Mouse (Mus musculus): ENCODE measurements at regions not wholly inside any gene's neighbourhood (a gene's known extent, or its start where the extent isn't known, plus 50 kb on each side); places are given as distances from the start of the nearest gene placed in this dataset.

DNA sequence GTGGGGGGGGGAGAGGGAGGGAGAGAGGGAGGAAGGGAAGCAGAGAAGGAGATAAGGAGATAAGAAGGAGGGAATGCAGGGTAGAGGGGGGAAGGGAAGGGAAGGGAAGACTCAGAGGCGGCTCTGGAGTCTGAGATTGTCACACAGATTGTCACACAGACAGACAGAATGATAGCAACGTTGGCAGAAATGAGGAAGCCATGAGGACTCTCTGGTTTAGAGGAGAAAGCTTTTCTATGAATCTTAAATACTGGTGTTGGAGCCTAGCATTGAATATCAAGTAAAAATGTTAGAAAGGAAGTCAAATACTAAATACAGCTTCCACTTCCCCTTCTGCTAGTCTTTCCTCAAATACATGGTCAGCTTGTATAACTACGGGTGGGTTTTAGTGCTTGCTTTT, 174.4 kb upstream of the Rbms1 start:
- no peak for TF ChIP-seq MYOD1 (IDR thresholded peaks at IDR 0.05; ENCODE audit: control insufficient read depth, insufficient read length, low read depth)
- no peak for TF ChIP-seq CTCF (IDR thresholded peaks at IDR 0.05; ENCODE audit: control insufficient read depth, insufficient read depth, insufficient read length)
- TF ChIP-seq USF1 (IDR thresholded peaks at IDR 0.05; ENCODE audit: low read depth): no peak
- no peak for TF ChIP-seq CEBPB (IDR thresholded peaks at IDR 0.05; ENCODE audit: low read depth)
- TF ChIP-seq MAX (IDR thresholded peaks at IDR 0.05): no peak
- no peak for TF ChIP-seq MYOG (IDR thresholded peaks at IDR 0.05; ENCODE audit: control insufficient read depth, extremely low read depth, insufficient read length)

Data from C2C12 (cell line).